Mouse (Mus musculus) layer of hippocampus, postnatal 14 days (tissue): Measurements from ENCODE around the gene Olfr313. TPM values are rescaled to one million over a fixed set of nuclear protein-coding genes. Genes with fewer than 3 reads are reported as not detected.

Experiments
- DNase-seq, 2 experiments: peaks; one replicate each; pipeline ENCODE4 v3.0.0; 2021 to 2022; ENCODE audit warnings: low spot score in 2 of 2, mixed read lengths in 1 of 2
- total RNA-seq, 2 experiments: library from RNA; stranded (reverse); gene quantifications; 2 replicates each; pipeline ENCODE4 v1.2.3; 2021

The Olfr313 gene
- total RNA-seq, 2 experiments from 2014 or later = not detected

- DNase-seq = no peak
These were observed 32.8 kb downstream of the Olfr313 start for GRCm38 (mm10) chr11:58847636-58848035.

- DNase-seq = no peak
These were observed 34.9 kb downstream of the Olfr313 start for GRCm38 (mm10) chr11:58849731-58850130.

- DNase-seq = no peak
These were observed 45.9 kb downstream of the Olfr313 start for GRCm38 (mm10) chr11:58860744-58861143.

GRCm38 (mm10) chr11:58867039-58867953 lies 52.5 kb downstream of the Olfr313 start, which contains the start of gene 2810021J22Rik:
2810021J22Rik (plus strand) TSS chr11:58867216.
- DNase-seq = peak; percentile 77 to 86

GRCm38 (mm10) chr11:58867954-58868330 lies 53.1 kb downstream of the Olfr313 start:
- DNase-seq = no peak

Other genes with a start within 250 kb of the Olfr313 start
- not detected for gene Olfr224, start 244.4 kb upstream of the Olfr313 start, total RNA-seq
- gene Olfr325, start 237.3 kb upstream of the Olfr313 start, total RNA-seq = not detected
- gene Olfr324, start 219.9 kb upstream of the Olfr313 start, total RNA-seq = not detected
- gene 2210407C18Rik, start 198.9 kb upstream of the Olfr313 start, total RNA-seq = not detected
- gene Olfr323, start 184.5 kb upstream of the Olfr313 start, total RNA-seq = not detected
- gene Trim58, start 174.5 kb upstream of the Olfr313 start, total RNA-seq = not detected
- not detected for gene Olfr322, start 156.2 kb upstream of the Olfr313 start, total RNA-seq
- not detected for gene Olfr320, start 133.9 kb upstream of the Olfr313 start, total RNA-seq
- gene Olfr319, start 115.8 kb upstream of the Olfr313 start, total RNA-seq = not detected
- under 1 TPM; 0.09 to 0.17 TPM for gene Olfr318, start 91.0 kb upstream of the Olfr313 start, total RNA-seq
- under 1 TPM; 0.24 to 0.28 TPM for gene Olfr317, start 75.8 kb upstream of the Olfr313 start, total RNA-seq
- under 1 TPM; 0.31 to 0.37 TPM for gene Olfr316, start 62.3 kb upstream of the Olfr313 start, total RNA-seq
- gene Olfr315, start 41.8 kb upstream of the Olfr313 start, total RNA-seq = not detected
- gene Olfr314, start 32.0 kb upstream of the Olfr313 start, total RNA-seq = not detected
- gene Fam183b, start 13.0 kb upstream of the Olfr313 start, total RNA-seq = 1 to 10 TPM; 6.0 to 6.1 TPM
- gene Olfr312, start 14.2 kb downstream of the Olfr313 start, total RNA-seq = not detected
- gene Olfr311, start 24.3 kb downstream of the Olfr313 start, total RNA-seq = not detected
- 10 to 100 TPM; 16.7 to 18.5 TPM for gene Gm12258, start 32.2 kb downstream of the Olfr313 start, total RNA-seq
- gene 2810021J22Rik, start 52.2 kb downstream of the Olfr313 start, total RNA-seq = 10 to 100 TPM in 1 of 2 experiments, 1 to 10 TPM in 1; 6.8 to 12.1 TPM
- 1 to 10 TPM; 8.8 to 8.9 TPM for gene Zfp39, start 89.2 kb downstream of the Olfr313 start, total RNA-seq
- under 1 TPM; 0.12 to 0.29 TPM for gene Btnl10, start 102.9 kb downstream of the Olfr313 start, total RNA-seq
- gene Rnf187, start 123.9 kb downstream of the Olfr313 start, total RNA-seq = 100 to 1,000 TPM; 501 to 506 TPM
- gene Hist3h2ba, start 133.9 kb downstream of the Olfr313 start, total RNA-seq = 100 to 1,000 TPM; 117 to 123 TPM
- 10 to 100 TPM; 59.7 to 62.5 TPM for gene Hist3h2a, start 139.7 kb downstream of the Olfr313 start, total RNA-seq
- 1 to 10 TPM; 3.8 to 4.0 TPM for gene Trim17, start 139.7 kb downstream of the Olfr313 start, total RNA-seq
- 10 to 100 TPM; 25.5 to 27.9 TPM for gene Trim11, start 163.1 kb downstream of the Olfr313 start, total RNA-seq